Mouse (Mus musculus) kidney, adult 2 months (tissue): Measurements from ENCODE around the gene Relch.

Experiments
- CTCF ChIP-seq: fragments of 200-500 bp; conservative IDR thresholded peaks from 2 replicates; pipeline ENCODE4 v1.5.1; 2011; ENCODE audit warnings: low read depth, mild to moderate bottlenecking, control low read depth, low read length, moderate library complexity, mixed read lengths; ENCODE audit not compliant: insufficient read depth, insufficient read length
- POLR2A ChIP-seq: fragments of 200-500 bp; IDR thresholded peaks from one replicate; pipeline ENCODE4 v1.6.1; 2011; ENCODE audit warnings: low read depth, low read length, control low read depth

DNA sequence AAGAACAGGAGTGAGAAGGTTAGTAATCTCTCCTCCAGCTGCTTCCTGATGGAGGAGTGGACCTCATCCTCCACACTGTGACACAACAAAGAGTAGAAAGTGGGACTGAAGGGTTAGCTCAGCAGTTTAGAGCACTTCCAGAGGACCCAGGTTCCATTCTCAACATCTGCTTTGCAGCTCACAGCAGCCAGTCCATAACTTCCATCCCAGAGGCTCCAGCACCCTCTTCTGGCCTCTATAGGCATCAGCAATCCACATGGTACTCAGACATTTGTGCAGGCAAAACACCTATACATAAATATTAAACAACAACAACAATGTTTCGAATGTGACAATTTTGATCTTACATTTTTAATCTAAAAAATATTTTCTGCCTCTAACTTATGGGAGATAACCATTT, 16.9 kb downstream of the Relch start:
- peak; percentile 80 for TF ChIP-seq CTCF
- TF ChIP-seq POLR2A, result no peak
